Mouse (Mus musculus): Measurements from ENCODE around the gene Wdr61.

GRCm38 (mm10) chr9:54671962-54672361 is 62.4 kb downstream of the Wdr61 start:
- TF ChIP-seq ZNF384 (IDR thresholded peaks at IDR 0.05; ENCODE audit: low read depth, low read length): no peak
- no peak for TF ChIP-seq ZC3H11A (IDR thresholded peaks at IDR 0.05; ENCODE audit: borderline replicate concordance, low read depth, low read length)

All from ES-E14 (cell line).